Mouse (Mus musculus): ENCODE measurements around the gene Nlrp1a.

Nlrp1a gene

DNA sequence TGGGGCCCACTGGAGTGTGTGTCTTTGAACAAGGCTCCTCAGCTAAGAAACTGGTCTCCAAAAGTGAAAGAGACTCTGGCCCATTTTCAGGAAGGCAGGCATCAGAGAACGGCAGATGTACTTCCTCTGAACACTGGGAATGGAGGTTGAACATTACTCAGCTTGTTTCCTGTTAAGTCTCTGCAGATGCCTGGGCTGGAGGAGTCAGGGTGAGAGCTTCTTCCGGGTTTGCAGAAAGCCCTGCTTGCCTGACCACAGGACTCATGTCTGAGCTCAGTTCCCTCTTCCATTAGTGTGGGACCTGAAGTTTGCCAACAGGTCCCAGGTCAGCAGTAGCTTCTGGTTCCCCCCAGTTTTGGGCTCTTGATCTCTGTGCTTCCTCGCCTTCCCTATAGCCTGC lies at the start of gene Nlrp1a:
TSS of gene Nlrp1a (minus strand) at position 44 of the 400 bp plus-strand sequence.
- no peak for DNase-seq

DNA sequence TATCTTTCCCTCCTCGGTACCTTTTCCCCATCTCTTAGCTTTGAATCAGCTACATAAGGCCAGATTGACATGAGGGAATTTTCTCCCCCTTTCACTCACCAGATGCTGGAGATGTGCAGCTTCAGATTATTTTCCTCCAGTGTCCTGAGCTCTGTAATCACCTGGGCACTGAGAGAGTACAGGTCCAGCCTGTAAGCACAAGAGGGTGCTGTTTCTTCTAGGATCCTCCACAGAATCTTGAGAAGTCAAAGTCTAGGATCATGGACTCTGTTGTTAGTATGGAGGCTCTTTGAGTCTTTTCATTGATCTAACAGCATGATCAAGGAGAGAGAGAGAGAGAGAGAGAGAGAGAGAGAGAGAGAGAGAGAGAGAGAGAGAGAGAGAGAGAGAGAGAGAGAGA lies 25.1 kb upstream of the Nlrp1a start:
- DNase-seq: no peak

DNA sequence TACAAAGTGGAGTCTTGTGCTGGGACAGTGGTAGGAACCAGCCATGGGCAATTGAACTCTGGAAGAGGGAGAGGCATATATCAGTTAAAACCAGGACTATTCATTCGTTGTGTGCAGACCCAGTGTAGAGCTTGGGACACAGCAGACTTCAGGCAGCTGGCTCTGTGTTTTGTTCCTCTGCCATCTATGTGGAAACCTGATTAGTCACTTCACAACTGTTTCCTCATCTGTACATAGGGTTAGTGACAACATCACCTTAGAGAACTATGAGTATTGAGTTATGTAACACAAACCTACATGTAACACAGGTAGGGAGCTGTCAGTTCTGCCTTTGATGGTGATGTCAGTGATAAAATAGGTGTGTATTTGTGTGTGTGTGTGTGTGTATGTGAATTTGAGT lies 19.6 kb upstream of the Nlrp1a start:
- DNase-seq: no peak

DNA sequence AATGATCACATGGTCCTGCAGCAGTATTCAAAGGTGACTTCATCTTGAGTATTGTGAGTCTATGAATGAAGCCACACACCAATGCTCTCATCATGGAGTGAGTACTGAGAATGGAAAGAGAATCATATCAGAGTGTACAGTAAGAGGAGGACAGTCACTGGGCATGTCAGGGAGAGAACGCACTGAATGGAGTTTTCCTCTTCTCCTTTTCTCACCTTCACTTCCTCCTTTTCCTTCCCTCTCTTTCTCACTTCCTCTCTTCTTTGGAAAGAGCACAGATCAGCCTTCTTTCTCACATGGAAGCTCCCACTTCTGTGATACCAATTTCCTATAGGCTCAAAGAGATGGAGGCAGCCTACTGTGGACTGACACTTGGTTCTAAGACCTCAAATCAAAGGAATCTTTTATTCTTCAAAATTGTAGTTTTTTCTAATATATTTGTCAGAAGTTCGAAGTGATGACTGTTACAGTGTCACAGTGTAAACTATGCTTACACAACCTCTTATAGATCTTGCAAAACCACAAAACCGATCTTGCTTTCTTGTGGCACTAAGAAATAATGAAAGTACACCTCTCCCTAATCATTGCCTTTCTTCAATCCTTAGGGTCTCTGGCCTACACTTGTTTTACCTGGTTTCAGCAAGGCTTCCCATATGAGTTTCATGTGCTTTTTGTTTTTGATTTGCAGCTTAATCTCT lies 15.1 kb upstream of the Nlrp1a start:
- DNase-seq: no peak

DNA sequence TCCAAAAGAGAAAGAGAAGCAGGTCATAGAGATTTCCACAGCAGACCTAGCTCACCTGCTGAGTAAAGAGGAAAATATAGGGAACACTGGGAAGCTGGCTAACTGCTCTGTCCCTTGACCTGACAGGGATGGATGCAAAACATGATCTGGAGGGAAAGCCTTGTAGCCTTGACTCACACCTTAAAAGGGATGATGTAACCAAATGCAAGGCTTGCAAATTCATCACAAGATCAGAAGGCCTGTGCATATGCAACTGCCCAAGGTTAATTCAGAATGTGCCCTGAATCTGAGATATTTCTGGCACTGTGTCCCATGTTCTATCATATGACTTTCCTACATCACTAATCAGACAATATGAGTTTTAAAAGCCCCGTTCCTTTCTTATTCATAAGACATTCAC lies 10.8 kb upstream of the Nlrp1a start:
- no peak for DNase-seq

DNA sequence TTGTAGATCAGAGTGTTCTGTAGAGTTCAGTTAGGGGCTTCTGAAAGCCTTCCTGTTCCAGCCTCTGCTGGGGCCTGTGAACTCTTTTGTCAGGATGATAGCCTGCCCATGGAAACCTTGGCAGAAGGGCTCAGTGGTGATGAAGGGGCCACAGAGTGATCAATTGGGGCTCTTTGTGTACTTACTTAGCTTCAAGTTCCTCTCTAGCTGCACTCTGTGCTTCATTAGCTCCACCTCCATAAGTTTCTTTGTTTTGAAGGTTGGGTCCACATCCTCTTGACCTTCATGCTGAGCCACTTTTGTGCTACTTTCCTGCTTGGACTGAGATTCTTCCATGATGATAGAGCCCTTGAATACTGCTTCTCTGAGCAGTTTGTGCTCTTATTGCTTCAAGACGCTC lies 2.5 kb downstream of the Nlrp1a start:
- DNase-seq: no peak

DNA sequence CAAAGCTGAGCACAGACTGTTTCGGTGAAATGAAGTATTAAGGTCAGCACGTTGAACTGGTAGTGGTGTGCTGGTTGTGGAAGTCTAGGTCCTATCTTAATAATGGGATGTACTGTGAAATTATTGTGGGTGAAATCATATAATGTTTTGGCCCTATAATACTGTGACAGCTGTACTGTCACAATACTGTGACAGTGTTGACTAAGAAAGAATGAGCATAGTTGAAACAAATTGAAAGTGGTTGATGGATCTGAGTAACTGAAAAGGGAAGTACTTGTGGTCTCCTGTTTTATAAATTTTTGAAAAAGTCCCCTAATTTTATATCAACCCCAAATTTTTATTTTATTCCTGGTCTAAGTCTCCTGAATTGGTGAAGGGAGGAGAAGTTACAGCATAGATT lies 37.4 kb downstream of the Nlrp1a start:
- no peak for DNase-seq

DNA sequence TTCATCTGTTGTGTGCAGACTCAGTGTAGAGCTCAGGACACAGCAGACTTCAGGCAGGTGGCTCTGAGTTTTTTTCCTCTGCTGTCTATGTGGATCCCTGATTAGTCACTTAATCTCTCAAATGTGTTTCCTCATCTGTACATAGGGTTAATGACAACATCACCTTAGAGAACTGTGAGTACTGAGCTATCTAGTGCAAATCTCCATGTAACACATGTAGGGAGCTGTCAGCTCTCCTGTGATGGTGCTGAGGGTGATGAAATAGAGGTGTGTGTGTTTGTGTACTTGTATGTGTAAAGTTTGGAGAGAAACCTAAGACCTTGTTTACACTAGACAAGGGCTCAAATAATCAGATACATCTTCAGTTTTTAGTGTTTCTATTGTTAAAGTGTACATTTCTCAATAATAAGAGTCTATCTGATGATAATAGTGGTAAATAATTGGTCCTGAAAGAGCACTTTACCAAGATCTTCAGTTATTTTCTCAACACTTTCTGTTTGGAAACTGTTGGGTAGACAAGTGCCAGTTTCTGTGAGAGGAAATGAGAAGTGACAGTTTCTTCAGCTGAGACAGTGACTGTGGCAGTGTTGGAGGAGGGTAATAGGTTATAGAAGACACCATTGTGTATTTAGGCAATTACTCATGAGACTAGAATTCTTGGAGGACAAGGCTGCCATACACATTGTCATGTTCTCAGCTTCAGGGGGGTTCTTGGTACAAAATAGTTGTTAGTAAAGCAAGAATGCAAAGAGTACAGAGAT lies 38.1 kb downstream of the Nlrp1a start:
- DNase-seq: no peak

DNA sequence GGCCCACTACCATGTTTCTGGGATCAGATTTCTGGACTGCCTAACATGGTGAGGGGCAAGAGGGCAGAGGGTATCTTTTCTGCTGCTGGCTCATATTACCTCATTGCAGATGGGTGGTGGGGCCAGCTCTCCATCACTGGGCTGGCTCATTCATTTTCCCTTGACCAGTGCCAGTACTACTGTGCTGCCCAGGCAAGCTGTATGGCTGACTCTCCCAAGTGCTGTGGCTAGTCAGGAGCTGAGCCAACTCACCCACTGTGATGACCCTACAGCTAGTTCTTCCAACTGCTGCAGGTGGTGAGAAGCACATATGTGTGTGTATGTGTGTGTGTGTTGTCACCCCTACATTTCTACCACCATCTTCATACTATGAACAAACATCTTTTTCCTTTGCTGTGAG lies 40.6 kb downstream of the Nlrp1a start:
- no peak for DNase-seq

DNA sequence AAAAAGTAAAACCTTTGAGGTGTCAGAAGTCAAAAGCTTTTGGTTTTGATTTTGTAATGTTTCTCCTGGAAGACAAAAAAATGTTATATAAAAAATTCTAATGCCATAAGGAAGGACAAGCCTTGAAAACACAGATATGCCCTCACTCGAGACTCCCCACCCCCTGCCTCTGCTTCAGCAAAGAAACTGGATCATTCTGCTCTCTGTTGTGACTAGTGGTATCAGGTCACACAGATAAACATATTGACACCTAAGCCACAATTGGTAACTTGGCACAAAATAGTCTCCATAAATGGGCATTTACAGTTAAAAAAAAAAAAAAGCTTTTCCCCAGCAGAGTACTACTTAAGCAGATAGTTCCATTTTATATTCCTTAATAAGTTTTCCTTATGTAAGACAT lies 68.2 kb downstream of the Nlrp1a start:
- DNase-seq: no peak

DNA sequence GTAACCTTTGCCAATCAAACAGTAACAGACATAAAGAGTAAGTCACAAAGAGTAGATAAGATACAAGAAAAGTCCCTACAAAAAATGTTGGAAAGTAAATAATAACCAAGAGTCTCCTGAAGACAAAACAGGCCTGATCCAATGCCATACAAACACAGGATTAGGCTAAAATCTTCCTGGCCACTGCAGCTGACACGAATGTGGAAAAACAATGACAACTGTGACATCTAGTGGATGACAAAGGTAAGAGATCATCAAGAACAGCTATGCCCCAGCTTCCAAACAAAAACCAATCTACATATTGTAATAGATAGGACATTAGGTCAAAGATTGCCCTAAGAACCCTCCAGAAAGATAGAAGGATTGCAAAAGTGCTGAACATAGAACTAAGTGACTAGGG lies 92.0 kb downstream of the Nlrp1a start:
- DNase-seq: no peak

Measured in cerebellum, adult 18-20 months (tissue).